Mouse (Mus musculus) forebrain, embryonic 15.5 days (tissue): Measurements from ENCODE around the gene Fgfr2. TPM values are rescaled to one million over a fixed set of nuclear protein-coding genes. Genes with fewer than 3 reads are reported as not detected.
A peak's percentile ranks its signal among the peaks of the same experiment; 100 is the strongest.
"Not testable (repeated sequence)": the region's sequence is repeated elsewhere in the genome, so short reads cannot be mapped to it uniquely, and the experiment has no call there.

Experiments
- ATAC-seq: fragments of 200-750 bp; cut with Nextera tagmentation; replicated peaks from 2 replicates; pipeline ENCODE4 v1.8.0; 2017; ENCODE audit warnings: mild to moderate bottlenecking, moderate TSS enrichment, moderate library complexity
- H3K27ac ChIP-seq: fragments of 300-500 bp; sonication (generic); replicated peaks from 2 replicates; pipeline ENCODE4 v1.5.1; 2015; ENCODE audit warnings: mild to moderate bottlenecking, inconsistent platforms
- H3K27me3 ChIP-seq: fragments of 300-500 bp; sonication (generic); 2 replicates; pipeline ENCODE4 v1.6.1; 2015; ENCODE audit warnings: inconsistent platforms
- H3K36me3 ChIP-seq: fragments of 300-500 bp; sonication (generic); 2 replicates; pipeline ENCODE4 v1.6.1; 2015; ENCODE audit warnings: mild to moderate bottlenecking, inconsistent platforms
- H3K4me1 ChIP-seq: fragments of 300-500 bp; sonication (generic); 2 replicates; pipeline ENCODE4 v1.6.1; 2015; ENCODE audit warnings: inconsistent platforms
- H3K4me2 ChIP-seq: fragments of 300-500 bp; sonication (generic); replicated peaks from 2 replicates; pipeline ENCODE4 v1.6.1; 2015; ENCODE audit warnings: mild to moderate bottlenecking, inconsistent platforms
- H3K4me3 ChIP-seq: fragments of 300-500 bp; sonication (generic); 2 replicates; pipeline ENCODE4 v1.5.1; 2015; ENCODE audit warnings: mild to moderate bottlenecking, inconsistent platforms
- H3K9ac ChIP-seq: fragments of 300-500 bp; sonication (generic); replicated peaks from 2 replicates; pipeline ENCODE4 v1.6.1; 2015; ENCODE audit warnings: mild to moderate bottlenecking, inconsistent platforms
- H3K9me3 ChIP-seq: fragments of 300-500 bp; sonication (generic); 2 replicates; pipeline ENCODE4 v1.6.1; 2016; ENCODE audit warnings: inconsistent platforms
- WGBS: fragments of 180-500 bp; shearing (Covaris S2); methylation state at CpG from one replicate; pipeline ENCODE4 v1.1.7; 2015; ENCODE audit warnings: mixed read lengths; 5-methylcytosine and 5-hydroxymethylcytosine counted together
- polyA plus RNA-seq: library from polyadenylated mRNA; unstranded; fragments of >200 nt; fragmentation: Nextera tagmentation; extraction: Ambion mirVana; gene quantifications from 2 replicates; pipeline ENCODE4 v1.2.1, GENCODE M21; 2015

Gene Fgfr2
- polyA plus RNA-seq, 1 experiment from 2014 or later: 48.1 TPM

GRCm38 (mm10) chr7:132665664-132666382 is 457.3 kb downstream of the Fgfr2 start:
- Histone ChIP-seq H3K4me2 (no peak overlapping the region), H3K36me3 (no peaks in the 10 kb centered on the region), H3K9ac (no peak overlapping the region), H3K9me3 (no peaks in the 10 kb centered on the region), H3K4me3 (no peak overlapping the region), H3K4me1 (peaks cover 5% of the 10 kb centered on the region), H3K27me3 (no peaks in the 10 kb centered on the region), H3K27ac (no peak overlapping the region)
- WGBS: 10% methylated on average over 8 of the region's 8 CpGs
- ATAC-seq: 0 out of 2 replicates have a peak, but pooled peaks have one; percentile 26

DNA sequence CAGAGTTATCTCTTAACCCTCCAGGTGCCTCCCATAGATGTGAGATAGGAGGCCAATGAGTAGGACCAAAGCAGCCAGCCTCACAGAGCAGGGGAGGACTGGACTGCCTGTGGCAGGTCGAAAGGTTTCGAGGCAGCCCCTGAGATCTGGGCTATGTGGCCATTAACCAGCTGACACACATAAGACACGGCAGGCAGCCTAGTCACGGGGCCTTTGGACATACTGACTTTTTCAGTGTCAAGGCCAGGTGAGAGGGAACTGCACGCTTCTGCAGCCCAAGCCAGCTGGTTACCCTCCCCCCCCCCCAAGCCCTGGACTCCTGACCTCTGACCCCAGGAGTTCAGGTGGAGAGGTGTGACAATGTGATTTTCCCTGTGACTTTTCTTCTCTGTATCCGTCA is 458.3 kb downstream of the Fgfr2 start:
- Histone ChIP-seq H3K4me3 (no peak overlapping the region), H3K4me2 (no peak overlapping the region), H3K9ac (no peak overlapping the region), H3K27ac (no peak overlapping the region), H3K27me3 (no peaks in the 10 kb centered on the region), H3K36me3 (no peaks in the 10 kb centered on the region), H3K4me1 (peaks cover 11% of the 10 kb centered on the region), H3K9me3 (no peaks in the 10 kb centered on the region)
- 60% methylated on average over 6 of the region's 6 CpGs for WGBS
- ATAC-seq: no peak

GRCm38 (mm10) chr7:132662831-132663230 is 460.3 kb downstream of the Fgfr2 start:
- H3K27ac ChIP-seq, H3K4me3 ChIP-seq, H3K9me3 ChIP-seq, H3K9ac ChIP-seq, H3K27me3 ChIP-seq, H3K4me2 ChIP-seq, H3K36me3 ChIP-seq, ATAC-seq: not testable (repeated sequence)
- peaks cover 22% of the 10 kb centered on the region for H3K4me1 ChIP-seq
- 80% methylated on average over 6 of the region's 6 CpGs for WGBS

DNA sequence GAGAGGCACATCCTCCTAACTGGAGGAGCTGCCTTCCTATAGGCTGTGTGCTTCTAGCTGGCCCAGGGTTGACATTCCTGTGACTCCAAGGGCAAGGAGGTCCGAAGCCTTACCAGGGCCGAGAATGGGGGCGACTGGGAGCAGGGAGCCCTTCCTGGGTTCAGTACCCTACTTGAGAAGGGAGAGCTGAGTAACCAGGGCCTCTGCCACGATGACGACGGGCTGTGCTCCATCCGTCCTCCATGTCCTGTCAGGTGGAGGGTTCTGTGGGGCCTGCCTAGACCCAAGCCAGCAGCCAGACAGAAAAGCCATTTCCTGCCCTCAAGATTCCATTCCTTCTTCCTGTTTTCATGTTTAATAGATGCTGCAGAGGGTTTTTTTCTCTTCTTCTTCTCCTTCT is 463.5 kb downstream of the Fgfr2 start:
- Histone ChIP-seq H3K9me3 (no peaks in the 10 kb centered on the region), H3K27ac (no peak overlapping the region), H3K4me2 (no peak overlapping the region), H3K9ac (no peak overlapping the region), H3K36me3 (no peaks in the 10 kb centered on the region), H3K27me3 (no peaks in the 10 kb centered on the region), H3K4me3 (no peak overlapping the region), H3K4me1 (peaks cover 34% of the 10 kb centered on the region)
- no peak for ATAC-seq
- WGBS: 83% methylated on average over 7 of the region's 7 CpGs

GRCm38 (mm10) chr7:132658688-132659087 is 464.5 kb downstream of the Fgfr2 start:
- Histone ChIP-seq H3K27ac (no peak overlapping the region), H3K9ac (no peak overlapping the region), H3K9me3 (no peaks in the 10 kb centered on the region), H3K36me3 (no peaks in the 10 kb centered on the region), H3K4me3 (no peak overlapping the region), H3K4me1 (peaks cover 34% of the 10 kb centered on the region), H3K4me2 (no peak overlapping the region), H3K27me3 (no peaks in the 10 kb centered on the region)
- WGBS: 82% methylated on average over 5 of the region's 5 CpGs
- no peak for ATAC-seq

DNA sequence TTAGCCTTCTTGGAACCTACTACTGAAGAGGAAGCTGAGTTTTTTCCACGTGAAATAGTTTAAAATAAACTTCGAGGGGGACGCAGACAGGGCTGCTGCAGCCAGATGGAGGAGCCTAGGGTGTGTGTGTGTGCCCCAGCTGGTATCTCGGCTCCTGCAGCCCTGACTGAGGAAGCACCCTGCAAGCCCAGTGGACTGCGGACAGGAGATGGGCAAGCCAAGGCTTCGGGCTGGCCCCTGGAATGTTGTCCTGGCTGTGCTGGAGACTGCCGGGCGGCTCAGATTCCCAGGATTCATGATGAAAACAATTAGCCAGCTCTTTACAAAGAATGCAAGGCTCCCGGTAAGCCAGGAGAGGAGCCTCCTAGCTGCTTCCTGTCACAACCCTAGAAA is 465.1 kb downstream of the Fgfr2 start:
- Histone ChIP-seq H3K4me1 (peaks cover 34% of the 10 kb centered on the region), H3K4me2 (no peak overlapping the region), H3K4me3 (no peak overlapping the region), H3K27me3 (no peaks in the 10 kb centered on the region), H3K9ac (no peak overlapping the region), H3K36me3 (no peaks in the 10 kb centered on the region), H3K27ac (no peak overlapping the region), H3K9me3 (no peaks in the 10 kb centered on the region)
- no peak for ATAC-seq
- WGBS: 4% methylated on average over 9 of the region's 9 CpGs

- no peak overlapping the region for H3K9ac ChIP-seq
- H3K36me3 ChIP-seq: no peaks in the 10 kb centered on the region
- no peak for ATAC-seq
- peaks cover 34% of the 10 kb centered on the region for H3K4me1 ChIP-seq
- H3K27ac ChIP-seq: no peak overlapping the region
- H3K9me3 ChIP-seq: no peaks in the 10 kb centered on the region
- no peaks in the 10 kb centered on the region for H3K27me3 ChIP-seq
- no peak overlapping the region for H3K4me3 ChIP-seq
- no peak overlapping the region for H3K4me2 ChIP-seq
- WGBS: 33% methylated on average over 14 of the region's 14 CpGs
These were observed 465.6 kb downstream of the Fgfr2 start for GRCm38 (mm10) chr7:132657371-132658057.

DNA sequence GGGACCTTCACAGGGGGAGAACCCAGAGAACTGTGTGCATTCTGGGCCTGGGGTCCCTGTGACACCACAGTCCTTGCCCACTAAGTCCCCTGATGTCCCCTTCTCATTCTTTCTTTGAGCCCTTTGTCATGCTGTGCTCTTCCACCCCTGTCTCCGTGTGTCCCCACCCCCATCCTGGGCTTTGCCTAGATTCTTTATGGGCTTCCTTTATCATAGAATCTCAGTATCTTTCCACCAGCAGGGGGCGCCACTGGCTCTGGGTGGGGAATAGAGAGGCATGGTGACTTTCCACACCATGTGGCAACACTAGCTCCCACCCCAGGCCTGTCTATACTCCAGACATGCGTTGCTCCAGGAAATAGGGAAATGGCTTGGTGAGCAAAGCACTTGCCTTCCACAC is 466.6 kb downstream of the Fgfr2 start:
- no peaks in the 10 kb centered on the region for H3K36me3 ChIP-seq
- H3K9ac ChIP-seq: no peak overlapping the region
- ATAC-seq: peak; percentile 62
- H3K27me3 ChIP-seq: no peaks in the 10 kb centered on the region
- WGBS: 2% methylated on average over 3 of the region's 3 CpGs
- H3K4me3 ChIP-seq: no peak overlapping the region
- H3K27ac ChIP-seq: peak overlapping the region; percentile 59
- H3K4me1 ChIP-seq: peaks cover 34% of the 10 kb centered on the region
- no peak overlapping the region for H3K4me2 ChIP-seq
- no peaks in the 10 kb centered on the region for H3K9me3 ChIP-seq

- peak overlapping the region; percentile 59 for H3K27ac ChIP-seq
- H3K36me3 ChIP-seq: no peaks in the 10 kb centered on the region
- H3K4me3 ChIP-seq: no peak overlapping the region
- H3K4me2 ChIP-seq: no peak overlapping the region
- no peaks in the 10 kb centered on the region for H3K9me3 ChIP-seq
- no peaks in the 10 kb centered on the region for H3K27me3 ChIP-seq
- H3K9ac ChIP-seq: 0 out of 2 replicates have a peak overlapping the region, but pooled peaks have one; percentile 10
- 4% methylated on average over 9 of the region's 9 CpGs for WGBS
- ATAC-seq: peak; percentile 80
- peaks cover 34% of the 10 kb centered on the region for H3K4me1 ChIP-seq
These were observed 467.1 kb downstream of the Fgfr2 start for GRCm38 (mm10) chr7:132656075-132656474.

DNA sequence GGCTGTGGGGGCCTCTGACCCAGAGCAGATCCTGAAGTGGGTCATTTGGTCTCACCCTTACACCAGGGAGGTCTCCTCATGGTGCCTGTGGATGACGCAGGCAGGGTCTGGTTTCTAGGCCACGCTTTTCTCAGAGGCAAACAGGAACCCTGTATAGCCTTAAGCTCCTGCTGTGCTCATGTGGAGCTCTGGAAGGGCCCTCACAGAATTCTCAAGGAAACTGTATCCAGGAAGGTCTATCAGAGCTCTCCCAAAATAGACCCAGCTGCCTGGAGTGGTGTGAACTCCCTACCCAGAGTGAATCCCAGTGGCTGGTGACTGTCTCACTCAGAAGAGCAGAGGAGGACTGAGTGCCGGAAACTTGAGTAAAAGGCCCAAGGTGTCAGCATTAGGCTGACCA is 468.7 kb downstream of the Fgfr2 start:
- H3K27ac ChIP-seq: no peak overlapping the region
- ATAC-seq: no peak
- H3K4me3 ChIP-seq: no peak overlapping the region
- no peak overlapping the region for H3K9ac ChIP-seq
- no peaks in the 10 kb centered on the region for H3K36me3 ChIP-seq
- no peaks in the 10 kb centered on the region for H3K27me3 ChIP-seq
- WGBS: 82% methylated on average over 3 of the region's 3 CpGs
- H3K4me2 ChIP-seq: no peak overlapping the region
- peaks cover 28% of the 10 kb centered on the region for H3K4me1 ChIP-seq
- no peaks in the 10 kb centered on the region for H3K9me3 ChIP-seq

- no peak overlapping the region for H3K4me3 ChIP-seq
- H3K9me3 ChIP-seq: no peaks in the 10 kb centered on the region
- no peaks in the 10 kb centered on the region for H3K27me3 ChIP-seq
- peaks cover under 1% of the 10 kb centered on the region; the same call in 1 of the 2 replicates for H3K4me1 ChIP-seq
- no peak overlapping the region for H3K27ac ChIP-seq
- H3K9ac ChIP-seq: no peak overlapping the region
- no peaks in the 10 kb centered on the region for H3K36me3 ChIP-seq
- no peak for ATAC-seq
- H3K4me2 ChIP-seq: no peak overlapping the region
- WGBS: 97% methylated on average over 1 of the region's 1 CpGs
These were observed 476.6 kb downstream of the Fgfr2 start for GRCm38 (mm10) chr7:132646514-132646913.

GRCm38 (mm10) chr7:132644605-132645279 is 478.4 kb downstream of the Fgfr2 start:
- no peak overlapping the region for H3K4me3 ChIP-seq
- no peak for ATAC-seq
- H3K36me3 ChIP-seq: no peaks in the 10 kb centered on the region
- H3K27me3 ChIP-seq: no peaks in the 10 kb centered on the region
- peaks cover 9% of the 10 kb centered on the region for H3K4me1 ChIP-seq
- H3K9me3 ChIP-seq: no peaks in the 10 kb centered on the region
- H3K9ac ChIP-seq: no peak overlapping the region
- no peak overlapping the region for H3K27ac ChIP-seq
- no peak overlapping the region for H3K4me2 ChIP-seq
- 92% methylated on average over 11 of the region's 11 CpGs for WGBS
